Mouse (Mus musculus): ENCODE measurements around the gene Uqcr11. TPM values are rescaled to one million over a fixed set of nuclear protein-coding genes. Genes with fewer than 3 reads are reported as not detected.

Uqcr11 gene
- total RNA-seq, 2 experiments from 2014 or later = 793 to 884 TPM

DNA sequence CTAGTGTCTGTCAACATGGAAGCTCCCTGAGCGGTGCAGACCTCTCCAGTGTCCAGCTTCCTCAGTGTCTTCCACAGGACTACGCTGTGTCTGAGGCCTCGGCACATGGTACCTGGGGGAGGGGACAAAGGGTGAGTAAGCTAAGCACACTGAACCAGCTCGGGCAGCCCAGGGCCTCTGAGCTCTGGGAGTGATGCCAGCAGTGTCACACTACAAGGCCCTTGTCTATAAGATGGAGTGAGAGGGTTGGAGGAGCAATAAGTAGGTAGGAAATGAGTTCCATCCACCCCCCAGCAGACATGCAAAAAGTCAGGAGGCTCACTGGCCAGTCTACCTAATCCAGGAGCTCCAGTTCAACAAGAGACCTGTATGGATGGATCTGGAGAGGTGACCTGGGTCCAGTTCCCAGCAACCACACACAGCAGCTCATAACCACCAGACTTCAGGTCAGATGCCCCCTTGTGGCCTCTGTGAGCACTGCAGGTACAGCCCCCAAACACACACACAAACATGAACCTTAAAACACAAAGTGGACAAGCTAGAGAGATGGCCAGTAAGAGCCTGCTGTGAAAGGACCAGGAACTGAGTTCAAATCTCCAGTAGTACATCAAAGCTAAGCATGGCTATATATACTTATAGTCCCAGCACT, 3.5 kb downstream of the Uqcr11 start:
- intact Hi-C loops (cut with DNase I; ENCODE audit: low total_unique reads) = no loop called here
- no peak for DNase-seq

DNA sequence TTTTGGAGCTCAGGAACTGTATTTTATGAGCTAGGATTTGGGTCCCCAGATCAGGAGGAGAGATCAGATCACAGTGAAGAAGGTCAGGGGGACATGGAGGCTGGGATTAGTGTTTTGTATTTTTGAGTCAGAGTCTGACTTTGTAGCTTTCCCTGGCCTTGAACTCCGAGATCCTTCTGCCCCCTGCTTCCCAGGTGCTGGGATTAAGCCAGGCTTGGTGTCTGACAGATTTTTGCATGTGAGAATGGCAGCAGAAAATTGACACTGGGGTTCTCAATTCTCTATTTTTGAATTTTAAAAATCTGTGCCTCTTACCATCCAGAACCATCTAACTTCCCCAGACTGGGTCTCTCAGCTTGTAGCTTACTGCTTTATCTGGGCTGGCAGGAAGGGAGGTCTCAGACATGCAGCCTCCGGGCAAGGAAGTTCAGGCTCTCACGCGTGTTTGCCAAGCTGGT, 5.9 kb downstream of the Uqcr11 start:
- intact Hi-C loops (cut with DNase I; ENCODE audit: low total_unique reads) = no loop called here
- DNase-seq = no peak

DNA sequence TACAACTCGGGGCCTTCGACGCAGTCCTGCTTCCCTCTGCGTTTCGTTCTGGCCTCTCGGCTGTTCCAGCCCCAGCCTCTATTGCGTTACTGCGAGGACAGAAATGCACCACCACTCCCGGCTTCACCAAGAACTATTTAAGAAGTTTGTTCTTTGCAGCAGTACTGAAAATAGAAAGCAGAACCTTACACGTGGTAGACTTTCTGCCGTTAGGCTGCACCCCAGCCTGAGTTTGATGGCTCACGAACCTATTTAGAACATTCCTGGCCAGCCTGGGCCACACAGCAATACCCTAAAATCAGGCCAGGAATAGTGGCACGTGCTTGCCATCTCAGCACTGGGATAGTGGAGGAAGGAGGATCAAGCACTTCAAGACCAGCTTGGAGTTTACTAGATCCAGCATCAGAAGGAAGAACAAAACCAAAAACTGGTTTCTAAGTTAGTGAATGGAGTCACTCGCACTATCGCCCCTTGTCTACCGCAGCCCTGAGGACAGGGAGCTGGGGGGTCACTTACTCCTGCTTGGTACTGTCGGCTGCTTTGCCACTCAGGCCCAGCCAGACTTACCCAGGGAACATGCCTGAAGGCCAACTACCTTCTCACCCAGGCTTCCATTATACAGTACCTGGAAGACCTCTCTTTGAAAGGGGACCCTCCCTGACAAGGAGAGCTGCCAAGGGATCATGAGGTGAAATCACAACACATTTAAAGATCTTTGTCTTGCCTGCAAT, 6.5 kb downstream of the Uqcr11 start:
- intact Hi-C loops (cut with DNase I; ENCODE audit: low total_unique reads) = no loop called here
- no peak for DNase-seq

DNA sequence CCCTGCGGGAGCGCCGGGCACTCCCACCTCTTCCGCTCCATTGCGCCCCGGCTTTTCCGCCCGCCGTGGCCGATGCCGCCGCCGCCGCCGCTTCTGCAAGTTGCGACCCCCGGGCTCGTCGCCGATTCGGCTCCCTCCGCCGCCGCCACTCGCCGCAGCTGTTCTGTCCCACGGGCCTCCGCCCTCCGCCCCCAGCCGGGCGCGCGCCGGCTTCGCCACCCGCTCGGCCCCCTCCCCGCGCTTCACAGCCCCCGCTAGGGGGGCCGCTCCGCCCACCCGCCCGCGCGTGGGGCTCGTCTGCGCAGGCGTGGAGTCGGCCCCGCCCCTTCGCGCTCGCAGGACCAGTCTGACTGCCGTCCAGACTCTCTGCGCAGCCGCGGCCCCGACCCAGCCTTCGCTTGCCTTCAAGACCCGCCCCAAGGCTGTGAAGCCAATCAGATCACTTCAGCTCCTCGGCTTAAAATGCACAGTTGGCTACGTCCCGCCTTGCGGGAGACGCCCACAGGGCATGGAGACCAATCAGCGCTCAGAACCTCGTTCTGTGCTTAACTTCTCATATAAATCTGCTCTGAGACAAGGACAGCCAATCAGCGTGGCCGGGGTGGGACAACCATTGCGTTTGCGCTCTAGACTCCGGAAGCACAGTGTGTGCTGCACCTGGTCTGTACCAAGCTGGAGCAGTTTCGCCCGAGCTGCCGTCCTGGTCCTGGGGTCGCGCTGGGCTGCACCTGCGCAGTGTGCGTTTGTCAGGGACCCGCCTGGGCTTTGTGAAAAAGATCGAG, 7.2 kb downstream of the Uqcr11 start, which contains the start of gene Mbd3:
Mbd3 (minus strand) TSS at position 360 of the 782 bp plus-strand sequence.
- peak; percentile 100 for DNase-seq
- intact Hi-C loops (cut with DNase I; ENCODE audit: low total_unique reads) = no loop called here

DNA sequence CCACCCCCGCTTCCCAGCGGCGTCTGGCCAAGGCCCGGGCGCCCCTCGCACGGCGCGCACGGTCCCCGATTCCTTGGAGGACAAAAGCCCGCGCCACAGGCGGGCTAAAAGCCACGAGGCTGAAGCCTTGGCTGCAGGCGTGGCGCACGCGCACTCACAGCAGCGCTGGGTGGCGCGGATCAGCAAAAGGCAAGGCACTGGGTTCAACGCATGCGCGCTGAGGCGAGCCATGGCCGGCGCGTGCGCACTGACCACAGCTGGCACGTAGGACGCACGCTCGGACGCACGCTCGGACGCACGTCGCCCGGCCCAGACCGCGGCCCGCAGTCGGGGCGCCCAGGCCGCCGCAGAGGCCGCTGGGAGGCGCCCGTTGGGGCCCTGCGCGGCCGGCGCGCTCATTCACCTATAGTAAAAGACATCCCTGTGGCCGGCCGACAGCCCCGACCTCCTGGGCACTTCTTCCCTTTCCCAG, 7.9 kb downstream of the Uqcr11 start:
- peak; percentile 98 for DNase-seq
- intact Hi-C loops (cut with DNase I; ENCODE audit: low total_unique reads) = no loop called here

DNA sequence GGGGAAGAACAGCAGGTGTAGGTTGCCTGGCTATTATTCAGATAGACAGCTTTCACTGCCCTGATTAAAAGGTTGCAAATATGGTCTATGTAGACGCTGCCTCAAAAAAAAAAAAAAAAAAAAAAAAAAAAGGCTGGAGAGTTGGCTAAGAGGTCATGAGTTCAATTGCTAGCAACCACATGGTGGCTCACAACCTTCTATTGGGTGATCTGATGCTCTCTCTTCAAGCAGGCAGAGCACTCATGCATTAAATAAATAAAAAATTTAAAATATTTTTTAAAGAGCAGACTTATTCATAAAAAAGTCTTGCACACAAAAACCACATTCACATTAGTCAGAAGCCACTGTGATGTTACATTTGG, 8.5 kb downstream of the Uqcr11 start:
- DNase-seq = no peak
- intact Hi-C loops (cut with DNase I; ENCODE audit: low total_unique reads) = no loop called here

DNA sequence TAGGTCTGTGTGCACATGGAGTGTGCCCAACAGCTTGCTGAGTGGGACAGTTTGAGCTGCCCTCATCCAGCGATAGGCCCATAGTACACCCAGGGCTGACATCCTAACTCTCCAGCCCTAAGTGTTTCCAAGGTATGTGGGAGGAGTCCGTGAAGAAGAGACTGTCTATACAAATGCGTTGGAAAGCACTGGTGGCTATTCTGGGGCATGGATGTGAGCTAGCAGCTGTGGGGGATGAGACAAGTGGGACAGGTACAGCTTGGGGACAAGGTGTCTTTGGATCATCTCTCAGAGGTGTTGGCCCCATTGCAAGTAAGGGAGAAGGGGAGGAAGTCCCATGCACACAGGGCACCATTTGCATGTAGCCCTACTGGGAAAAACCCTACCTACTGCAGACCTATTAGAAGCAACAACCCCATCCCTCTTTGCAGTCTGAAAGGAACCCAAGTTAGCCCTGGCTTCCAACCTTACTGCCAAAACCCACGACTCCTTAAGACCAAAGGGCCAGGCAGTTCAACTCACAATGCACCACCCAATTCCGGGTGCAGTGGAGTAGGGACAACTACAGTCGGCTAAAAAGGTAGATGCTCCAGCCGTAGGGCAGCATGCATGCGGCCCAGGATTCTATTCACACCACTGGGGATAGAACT, 9.0 kb downstream of the Uqcr11 start:
- intact Hi-C loops (cut with DNase I; ENCODE audit: low total_unique reads) = no loop called here

DNA sequence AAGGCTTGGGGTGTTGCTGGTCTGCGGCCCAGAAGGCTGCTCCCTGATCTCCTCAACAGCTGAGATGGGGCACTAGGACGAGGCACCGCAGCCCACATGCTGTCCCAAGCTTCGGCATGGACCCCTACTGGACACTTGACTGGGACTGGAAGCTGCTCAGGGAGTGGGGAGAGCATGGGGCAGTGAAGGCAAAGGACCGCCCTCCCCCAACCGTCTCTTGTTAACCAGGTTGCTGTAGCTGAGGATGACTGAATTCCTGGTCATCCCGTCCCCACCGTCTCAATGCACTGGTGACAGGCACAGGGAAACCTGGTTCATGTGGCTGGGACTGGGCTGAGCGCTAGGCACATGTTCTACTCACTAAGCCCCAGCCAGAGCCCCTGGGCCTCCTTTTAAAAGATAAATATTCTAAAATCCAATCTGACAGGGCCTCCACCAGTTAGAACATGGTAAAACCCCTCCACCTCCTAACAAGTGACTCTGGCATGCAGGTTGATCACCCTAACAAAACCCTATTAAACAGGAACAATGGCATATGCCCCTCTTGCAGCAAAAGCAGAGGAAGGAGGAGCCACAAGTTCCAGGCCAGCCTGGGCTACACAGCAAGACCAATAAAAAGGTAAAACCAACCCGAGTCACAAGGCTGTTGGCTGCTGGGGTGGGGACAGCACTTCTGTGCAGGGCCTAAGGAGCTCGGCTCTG, 9.7 kb downstream of the Uqcr11 start:
- DNase-seq = no peak
- intact Hi-C loops (cut with DNase I; ENCODE audit: low total_unique reads) = no loop called here

More for the DNA sequence above, 9.0 kb downstream of the Uqcr11 start:
- no peak for DNase-seq

DNA sequence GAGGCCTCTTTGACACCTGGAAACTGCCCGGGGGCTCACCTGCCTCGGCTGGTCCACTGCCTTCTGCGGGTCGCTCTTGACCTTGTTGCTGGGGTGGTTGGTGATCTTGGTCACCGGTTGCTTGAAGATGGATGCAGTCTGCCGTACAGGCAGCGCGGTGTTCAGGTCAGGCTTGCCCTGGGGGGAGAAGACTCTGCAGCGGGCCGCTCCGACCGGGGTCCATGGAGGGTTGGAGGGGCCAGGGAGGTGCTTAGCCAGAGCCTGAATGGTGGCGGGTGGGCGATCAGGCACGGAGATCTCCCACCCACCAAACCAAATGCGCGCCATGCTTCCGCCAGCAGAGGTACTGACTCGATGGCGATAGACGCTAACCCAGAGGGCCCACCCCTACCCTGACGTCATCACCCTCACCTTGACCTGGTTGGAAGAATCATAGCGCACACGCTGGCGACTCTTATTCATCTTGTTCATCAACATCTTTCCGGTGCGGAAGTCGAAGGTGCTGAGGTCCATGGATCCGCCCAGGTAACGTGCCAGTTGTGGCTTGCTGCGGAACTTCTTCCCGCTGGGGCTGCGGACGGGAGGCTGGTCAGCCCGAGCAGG, 11.5 kb downstream of the Uqcr11 start:
- intact Hi-C loops (cut with DNase I; ENCODE audit: low total_unique reads) = no loop called here
- no peak for DNase-seq

DNA sequence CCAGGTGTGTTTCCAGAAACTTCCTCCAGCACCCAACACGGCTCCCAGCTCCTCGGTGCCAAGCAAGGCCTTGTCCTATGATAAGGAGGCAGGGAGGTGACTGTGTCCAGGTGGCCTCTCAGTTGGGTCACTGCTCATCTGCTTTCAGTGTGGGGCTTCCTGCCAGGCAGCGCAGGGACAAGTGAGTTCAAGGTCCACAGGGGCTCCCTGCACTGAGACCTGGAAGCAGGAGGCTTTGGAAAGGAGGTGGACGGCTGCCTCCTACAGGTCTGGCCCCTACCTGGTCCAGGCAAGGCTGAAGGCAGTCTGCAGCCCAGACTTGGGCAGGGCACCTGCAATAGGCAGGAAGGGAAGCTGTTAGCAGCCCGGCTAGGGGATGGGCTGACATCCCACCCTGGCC, 13.9 kb downstream of the Uqcr11 start:
- intact Hi-C loops (cut with DNase I; ENCODE audit: low total_unique reads) = no loop called here

DNA sequence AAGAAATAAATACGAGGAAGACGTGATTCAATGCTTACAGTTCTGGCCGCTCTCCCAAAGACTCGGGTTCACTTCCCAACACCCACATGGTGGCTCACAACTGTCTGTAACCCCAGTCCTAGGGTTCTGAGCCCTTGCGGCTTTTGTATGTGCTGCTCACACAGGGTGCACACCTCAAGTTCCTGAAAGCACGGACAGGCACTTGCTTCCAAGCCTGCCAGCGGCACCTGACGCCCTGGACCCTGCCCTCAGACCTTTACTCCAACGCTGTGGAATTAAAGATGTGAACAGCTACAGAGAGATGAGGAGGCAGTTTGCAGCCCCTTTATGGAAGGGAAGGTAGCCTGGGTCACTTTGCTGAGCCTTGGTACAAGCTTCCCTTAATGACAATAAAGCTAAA, 15.9 kb downstream of the Uqcr11 start:
- intact Hi-C loops (cut with DNase I; ENCODE audit: low total_unique reads) = no loop called here
- DNase-seq = no peak

More for the DNA sequence above, 13.9 kb downstream of the Uqcr11 start:
- no peak for DNase-seq

DNA sequence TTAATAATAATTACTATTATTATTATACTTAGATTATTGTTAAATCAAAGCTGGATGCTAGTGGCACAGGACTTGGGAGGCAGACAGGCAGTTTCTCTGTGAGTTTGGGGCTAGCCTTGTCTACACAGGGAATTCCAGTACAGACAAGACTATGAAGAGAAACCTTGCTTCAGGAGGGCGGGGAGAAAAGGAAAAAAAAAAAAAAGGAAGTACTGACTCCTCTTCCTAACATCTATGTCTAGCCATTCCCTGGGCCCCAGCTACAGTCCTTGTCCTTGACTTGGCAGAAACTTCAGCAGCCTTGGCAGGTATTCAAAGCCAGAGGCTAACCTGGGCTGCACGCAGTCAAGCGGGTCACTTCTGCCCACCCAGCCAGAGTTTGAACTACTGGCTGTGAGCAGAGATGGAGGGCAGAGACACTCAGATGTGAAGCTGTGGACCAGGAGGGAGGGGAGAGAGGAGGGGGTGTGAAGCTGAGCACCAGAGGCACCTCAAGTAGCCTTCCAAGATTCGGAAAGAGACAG, 17.4 kb downstream of the Uqcr11 start:
- no peak for DNase-seq
- intact Hi-C loops (cut with DNase I; ENCODE audit: low total_unique reads) = no loop called here

DNA sequence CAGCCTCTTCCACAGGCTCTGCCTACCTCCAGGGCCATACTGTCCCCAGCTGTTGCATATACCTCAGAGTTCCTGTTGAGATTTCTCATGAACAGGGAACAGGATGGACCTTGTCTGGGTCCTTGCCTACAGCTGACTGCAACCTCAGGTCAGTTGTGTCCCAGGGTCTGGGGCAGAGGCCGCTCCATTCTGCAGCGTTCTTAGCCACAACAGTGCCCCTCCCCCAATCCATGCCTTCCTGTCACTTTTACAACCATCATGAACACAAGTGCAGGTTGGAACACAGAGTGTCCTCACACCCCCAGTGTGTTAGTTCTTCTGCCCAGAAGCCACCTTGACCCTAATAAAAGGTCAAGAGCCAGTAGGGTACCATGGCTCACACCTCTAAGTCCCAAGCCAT, 17.9 kb downstream of the Uqcr11 start:
- DNase-seq = no peak
- intact Hi-C loops (cut with DNase I; ENCODE audit: low total_unique reads) = no loop called here

DNA sequence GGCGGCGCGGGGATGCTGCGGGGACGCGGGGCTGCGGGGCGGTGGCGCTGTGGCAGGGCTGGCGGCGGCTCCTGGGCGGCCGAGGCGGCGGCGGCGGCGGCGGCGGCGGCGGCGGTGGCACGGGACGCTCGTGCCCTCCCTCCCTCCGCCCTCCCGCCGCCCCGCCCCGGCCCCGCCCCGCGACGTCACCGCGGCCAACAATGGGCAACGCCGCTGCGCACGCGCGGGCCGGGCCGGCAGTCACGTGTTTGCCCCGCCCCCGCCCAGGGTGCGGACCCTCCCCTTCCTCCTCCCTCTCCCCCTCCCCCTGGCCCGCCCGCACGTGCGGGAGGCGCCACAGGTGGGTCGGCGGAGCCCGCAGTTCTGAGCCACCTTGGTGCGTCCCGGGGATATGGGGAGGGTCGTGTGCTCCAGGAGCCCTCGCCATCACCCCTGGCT, 19.1 kb downstream of the Uqcr11 start, which contains the start of gene Mex3d:
Mex3d (minus strand) TSS at position 138 of the 438 bp plus-strand sequence.
- peak; percentile 91 for DNase-seq
- intact Hi-C loops (cut with DNase I; ENCODE audit: low total_unique reads) = no loop called here

DNA sequence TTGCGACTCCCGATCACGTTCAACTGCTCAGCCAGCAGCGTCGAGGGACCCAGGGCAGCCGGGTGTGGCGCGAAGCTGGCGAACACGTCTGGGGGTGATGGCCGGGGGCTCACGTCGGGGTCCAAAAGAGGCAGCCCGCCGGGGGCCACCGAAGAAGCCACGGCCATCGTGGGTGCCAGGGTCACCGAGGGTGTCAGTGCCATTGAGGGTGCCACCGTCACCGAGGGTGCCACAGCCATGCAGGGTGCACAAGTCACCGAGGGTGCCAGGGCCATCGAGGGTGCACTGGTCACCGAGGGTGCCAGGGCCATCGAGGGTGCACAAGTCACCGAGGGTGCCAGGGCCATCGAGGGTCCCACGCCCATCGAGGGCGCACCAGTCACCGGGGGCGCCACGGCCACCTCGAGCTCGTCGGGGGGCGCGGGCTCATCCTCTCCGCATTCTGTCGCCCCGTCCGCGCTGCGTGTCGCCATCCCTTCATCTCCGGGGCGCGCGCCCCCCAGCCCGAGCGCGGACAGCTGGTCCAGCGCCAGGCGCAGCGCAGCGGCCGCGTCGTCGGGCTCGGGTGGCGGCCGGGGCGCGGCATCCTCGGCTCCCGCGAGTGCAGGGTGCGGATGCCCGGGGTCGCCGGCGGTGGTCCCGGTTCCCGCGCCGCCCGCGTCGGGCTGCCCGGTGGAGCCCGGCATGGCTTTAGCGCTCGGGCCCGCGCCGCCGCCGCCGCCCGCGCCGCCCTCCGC, 19.7 kb downstream of the Uqcr11 start:
- no peak for DNase-seq

DNA sequence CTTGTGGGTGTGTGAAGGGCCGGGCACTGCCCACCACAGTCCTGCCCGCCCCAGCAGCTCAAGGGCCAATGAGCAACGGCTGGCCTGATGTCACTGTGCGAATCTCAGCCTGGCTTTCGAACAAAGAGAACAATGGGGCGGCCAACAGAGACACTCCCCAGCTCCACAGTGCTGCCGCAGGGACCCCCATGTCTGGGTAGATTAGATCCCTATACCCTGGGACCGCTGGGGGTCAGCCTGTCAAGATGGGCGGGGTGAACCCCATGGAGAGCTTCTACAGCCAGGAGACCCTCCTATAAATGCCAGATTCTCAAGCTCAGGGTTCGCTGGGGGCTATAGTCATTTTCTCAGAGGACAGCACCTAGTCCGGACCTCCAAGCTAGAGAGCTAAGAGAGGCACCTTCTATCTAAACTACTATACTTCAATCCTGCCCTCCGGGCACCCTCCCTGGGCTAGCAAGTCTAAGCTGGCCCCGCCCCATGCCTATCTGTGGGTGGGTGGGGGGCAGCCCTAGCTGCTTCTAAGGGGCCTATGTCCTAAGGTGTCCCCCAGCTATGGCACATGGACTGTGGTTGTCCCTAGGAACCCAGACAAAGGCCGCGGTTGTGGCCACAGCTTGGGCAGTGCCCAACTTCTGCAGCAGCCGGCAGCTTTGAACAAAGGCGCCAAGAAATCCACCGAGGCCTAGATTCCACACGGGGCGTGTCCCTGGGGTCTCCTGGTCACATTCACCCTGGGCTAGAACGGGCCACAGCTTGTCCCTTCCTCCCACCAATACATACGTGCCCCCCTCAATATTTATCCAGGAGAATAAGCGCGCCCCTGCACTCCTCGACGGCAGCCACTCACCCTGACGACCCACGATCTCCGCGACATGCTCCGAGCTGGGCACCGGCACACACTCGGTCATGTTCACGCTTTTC, 20.6 kb downstream of the Uqcr11 start:
- no peak for DNase-seq
- intact Hi-C loops (cut with DNase I; ENCODE audit: low total_unique reads) = no loop called here

More for the DNA sequence above, 19.7 kb downstream of the Uqcr11 start:
- intact Hi-C loops (cut with DNase I; ENCODE audit: low total_unique reads) = no loop called here

DNA sequence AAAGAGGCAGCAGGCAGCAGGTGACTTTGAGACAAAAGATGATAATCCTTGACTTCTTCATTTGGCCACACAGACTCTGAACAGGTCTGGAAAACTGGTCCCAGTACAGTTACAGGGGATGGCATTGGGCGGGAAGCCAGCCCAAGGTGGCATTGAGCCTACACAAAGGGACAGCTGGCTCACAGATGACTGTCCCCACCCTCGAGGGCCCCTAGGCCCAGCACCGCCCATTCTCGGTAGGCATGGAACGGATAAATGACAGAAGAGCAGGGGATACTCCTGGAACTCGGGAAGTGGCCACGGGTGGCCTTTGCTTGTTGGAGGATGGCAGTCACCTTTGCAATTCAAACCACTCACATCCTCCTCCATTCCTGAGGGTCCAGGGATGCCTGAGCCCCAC, 21.3 kb downstream of the Uqcr11 start:
- DNase-seq = no peak
- intact Hi-C loops (cut with DNase I; ENCODE audit: low total_unique reads) = no loop called here
